Mouse (Mus musculus) megakaryocyte, embryonic 14.5 days (primary cell): ENCODE measurements around the gene Cntd1.

Source experiments
- FLI1 ChIP-seq: IDR thresholded peaks from 2 replicates; pipeline ENCODE4 v1.6.1; 2012; ENCODE audit warnings: low read length, inconsistent platforms, mixed read lengths
- GATA1 ChIP-seq: IDR thresholded peaks from 3 replicates; pipeline ENCODE4 v1.6.1; 2012; ENCODE audit warnings: mixed read lengths, low read length, inconsistent platforms, borderline replicate concordance

DNA sequence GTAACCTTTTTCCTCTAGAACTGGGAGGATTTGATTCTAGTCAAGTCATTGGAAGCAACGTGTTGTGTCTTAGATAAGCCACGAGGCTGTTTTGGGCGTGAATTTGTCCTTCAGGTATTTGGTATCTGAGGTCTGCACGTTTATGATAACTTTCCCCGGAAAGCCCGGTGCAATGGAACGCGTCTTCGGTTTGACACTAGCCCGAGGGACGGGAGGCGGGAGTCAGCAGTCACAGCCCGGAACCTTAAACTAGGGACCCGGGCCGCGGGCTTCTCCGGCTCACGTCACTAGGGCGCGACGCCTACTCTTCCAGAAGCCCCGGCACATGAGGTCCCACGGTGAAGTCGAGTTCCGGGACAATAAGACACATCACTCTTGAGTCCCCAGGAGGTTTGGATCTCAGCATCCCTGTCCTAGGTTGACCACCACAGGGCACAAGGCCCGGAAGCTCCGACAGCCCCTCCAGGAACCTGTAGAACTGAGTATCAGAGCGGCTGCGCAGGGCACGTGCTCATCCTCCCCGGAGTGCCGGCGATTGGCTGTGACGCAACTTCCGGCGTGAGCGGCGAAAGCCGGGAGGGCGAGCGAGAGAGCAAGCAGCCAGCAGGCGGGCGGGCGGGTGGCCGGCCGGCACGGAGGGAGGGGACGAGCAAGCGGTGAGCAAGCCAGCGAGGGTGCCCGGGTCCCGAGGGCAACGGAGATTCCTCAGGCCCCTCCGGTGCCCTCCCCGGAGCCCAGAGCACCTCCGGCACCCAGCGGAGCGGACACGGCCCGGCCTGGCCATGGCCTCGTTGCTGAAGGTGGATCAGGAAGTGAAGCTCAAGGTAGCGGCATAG lies 37.1 kb downstream of the Cntd1 start, which contains the start of gene Psme3:
- TF ChIP-seq GATA1 (no peak; the same call in 2 of the 3 replicates), FLI1 (peak; percentile 30; the same call in 1 of the 2 replicates)
